Mouse (Mus musculus) layer of hippocampus, adult 8-10 months (tissue): ENCODE measurements around the gene Tex19.1. TPM values are rescaled to one million over a fixed set of nuclear protein-coding genes. Genes with fewer than 3 reads are reported as not detected.

Experiments used
- DNase-seq, 2 experiments: peaks; one replicate each; pipeline ENCODE4 v3.0.0; 2022; ENCODE audit warnings: low spot score in 2 of 2
- total RNA-seq, 4 experiments: library from RNA; stranded (reverse); gene quantifications; 2 replicates each; pipeline ENCODE4 v1.2.4; 2022

The Tex19.1 gene
- total RNA-seq, 4 experiments from 2014 or later, result not detected

GRCm38 (mm10) chr11:121143325-121144015 is 2.5 kb upstream of the Tex19.1 start:
- DNase-seq, result no peak

GRCm38 (mm10) chr11:121148193-121148592 is 2.2 kb downstream of the Tex19.1 start:
- DNase-seq, result no peak

GRCm38 (mm10) chr11:121154203-121154602 is 8.3 kb downstream of the Tex19.1 start:
- no peak for DNase-seq

GRCm38 (mm10) chr11:121156411-121156891 is 10.5 kb downstream of the Tex19.1 start:
- no peak for DNase-seq

GRCm38 (mm10) chr11:121159971-121160370 is 14.0 kb downstream of the Tex19.1 start, which contains the start of gene Uts2r:
Gene Uts2r, plus strand, starts transcription at chr11:121160271.
- no peak for DNase-seq

GRCm38 (mm10) chr11:121160636-121161346 is 14.8 kb downstream of the Tex19.1 start:
- DNase-seq, result no peak

- DNase-seq, result no peak
Measured at GRCm38 (mm10) chr11:121163751-121164150, 17.8 kb downstream of the Tex19.1 start.

GRCm38 (mm10) chr11:121173203-121173602 is 27.3 kb downstream of the Tex19.1 start:
- no peak for DNase-seq

- DNase-seq, result peak in 1 of 2 experiments; percentile 25
Measured at GRCm38 (mm10) chr11:121174234-121174633, 28.3 kb downstream of the Tex19.1 start.

- no peak for DNase-seq
Measured at GRCm38 (mm10) chr11:121176285-121177270, 30.6 kb downstream of the Tex19.1 start.

- no peak for DNase-seq
Measured at GRCm38 (mm10) chr11:121189681-121190080, 43.7 kb downstream of the Tex19.1 start.

- DNase-seq, result no peak
Measured at GRCm38 (mm10) chr11:121192742-121193141, 46.8 kb downstream of the Tex19.1 start.

- DNase-seq, result no peak
Measured at GRCm38 (mm10) chr11:121193415-121193814, 47.5 kb downstream of the Tex19.1 start.

Other genes starting within 250 kb of the Tex19.1 start
- 10 to 100 TPM in 1 of 4 experiments, 1 to 10 TPM in 3; 9.0 to 10.0 (median 9.5) TPM for gene Ccdc57, start 213.3 kb upstream of the Tex19.1 start, total RNA-seq
- 10 to 100 TPM in 1 of 4 experiments, 1 to 10 TPM in 3; 2.1 to 11.0 (median 7.0) TPM for gene Slc16a3, start 197.7 kb upstream of the Tex19.1 start, total RNA-seq
- gene Csnk1d, start 154.8 kb upstream of the Tex19.1 start, total RNA-seq, result 100 to 1,000 TPM; 120 to 153 (median 134) TPM
- not detected for gene Cd7, start 106.7 kb upstream of the Tex19.1 start, total RNA-seq
- gene Sectm1b, start 82.6 kb upstream of the Tex19.1 start, total RNA-seq, result not detected
- not detected for gene Sectm1a, start 64.9 kb upstream of the Tex19.1 start, total RNA-seq
- gene Tex19.2, start 27.5 kb upstream of the Tex19.1 start, total RNA-seq, result not detected
- gene Uts2r, start 14.1 kb downstream of the Tex19.1 start, total RNA-seq, result under 1 TPM; 0.22 to 0.45 (median 0.40) TPM
- 10 to 100 TPM; 21.6 to 27.6 (median 26.1) TPM for gene Hexdc, start 58.3 kb downstream of the Tex19.1 start, total RNA-seq
- 10 to 100 TPM in 1 of 4 experiments, 1 to 10 TPM in 3; 4.4 to 12.7 (median 7.1) TPM for gene Ogfod3, start 58.6 kb downstream of the Tex19.1 start, total RNA-seq
- 10 to 100 TPM; 22.1 to 25.3 (median 24.3) TPM for gene Cybc1, start 83.2 kb downstream of the Tex19.1 start, total RNA-seq
- gene Narf, start 91.1 kb downstream of the Tex19.1 start, total RNA-seq, result 10 to 100 TPM; 42.9 to 71.2 (median 51.7) TPM
- gene Foxk2, start 113.8 kb downstream of the Tex19.1 start, total RNA-seq, result 10 to 100 TPM; 65.3 to 83.7 (median 78.3) TPM
- 10 to 100 TPM; 54.5 to 70.7 (median 61.0) TPM for gene Wdr45b, start 208.3 kb downstream of the Tex19.1 start, total RNA-seq
- 10 to 100 TPM; 49.0 to 57.9 (median 53.8) TPM for gene Rab40b, start 242.1 kb downstream of the Tex19.1 start, total RNA-seq